Mouse (Mus musculus): Measurements from ENCODE around the gene H2-Q2.
"Not testable (repeated sequence)": the region's sequence is repeated elsewhere in the genome, so short reads cannot be mapped to it uniquely, and the experiment has no call there.

Gene H2-Q2

DNA sequence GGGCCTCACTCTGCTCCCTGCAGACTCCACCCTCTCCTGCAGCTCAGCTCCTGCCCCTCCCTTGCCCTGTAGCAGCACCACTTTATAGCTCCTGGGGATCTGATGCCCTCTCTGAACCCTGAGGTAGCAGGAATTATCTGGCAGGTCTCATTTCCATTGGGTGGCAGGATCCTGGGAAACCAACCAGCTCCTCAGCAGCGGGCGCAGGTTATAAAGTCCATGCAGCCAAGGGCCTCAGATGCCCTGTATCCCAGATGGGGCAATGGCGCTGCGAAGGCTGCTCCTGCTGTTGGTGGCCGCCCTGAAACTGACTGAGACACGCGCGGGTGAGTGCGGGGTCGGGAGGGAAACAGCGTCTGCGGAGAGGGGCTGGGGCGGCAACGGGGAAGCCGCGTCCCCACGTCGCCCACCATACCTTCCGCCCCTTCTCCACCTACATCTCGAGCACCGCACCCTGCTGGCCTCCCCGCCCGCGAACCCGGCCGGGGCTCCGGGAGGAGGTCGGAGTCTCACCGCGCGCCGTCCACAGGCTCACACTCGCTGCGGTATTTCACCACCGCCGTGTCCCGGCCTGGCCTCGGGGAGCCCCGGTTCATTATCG, at the start of gene H2-Q2:
H2-Q2 (plus strand) TSS at position 172 of the 601 bp plus-strand sequence.
- DNase-seq (ENCODE audit: low spot score in 2 of 2), result no peak

DNA sequence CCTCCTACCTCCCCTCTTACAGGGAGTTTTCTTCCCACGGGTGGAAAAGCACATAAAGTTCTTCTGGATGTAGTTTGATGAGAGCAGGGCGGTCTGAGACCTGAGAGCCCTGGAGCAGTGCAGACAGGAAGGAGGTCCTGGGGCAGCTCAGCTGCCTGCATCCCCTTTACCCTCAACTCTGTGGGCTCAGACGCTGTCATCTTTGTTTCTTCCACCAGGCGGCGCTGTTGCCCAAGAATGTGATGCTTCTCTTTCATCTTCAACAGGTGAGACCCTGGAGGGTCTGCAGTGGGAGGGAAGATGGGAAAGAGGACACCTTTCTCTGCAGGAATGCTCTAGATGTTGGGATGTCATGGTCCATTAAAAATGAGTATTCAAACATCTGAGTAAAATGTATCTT, 46.2 kb upstream of the H2-Q2 start:
- peak; percentile 20 to 59 for DNase-seq (ENCODE audit: low spot score in 2 of 2)

DNA sequence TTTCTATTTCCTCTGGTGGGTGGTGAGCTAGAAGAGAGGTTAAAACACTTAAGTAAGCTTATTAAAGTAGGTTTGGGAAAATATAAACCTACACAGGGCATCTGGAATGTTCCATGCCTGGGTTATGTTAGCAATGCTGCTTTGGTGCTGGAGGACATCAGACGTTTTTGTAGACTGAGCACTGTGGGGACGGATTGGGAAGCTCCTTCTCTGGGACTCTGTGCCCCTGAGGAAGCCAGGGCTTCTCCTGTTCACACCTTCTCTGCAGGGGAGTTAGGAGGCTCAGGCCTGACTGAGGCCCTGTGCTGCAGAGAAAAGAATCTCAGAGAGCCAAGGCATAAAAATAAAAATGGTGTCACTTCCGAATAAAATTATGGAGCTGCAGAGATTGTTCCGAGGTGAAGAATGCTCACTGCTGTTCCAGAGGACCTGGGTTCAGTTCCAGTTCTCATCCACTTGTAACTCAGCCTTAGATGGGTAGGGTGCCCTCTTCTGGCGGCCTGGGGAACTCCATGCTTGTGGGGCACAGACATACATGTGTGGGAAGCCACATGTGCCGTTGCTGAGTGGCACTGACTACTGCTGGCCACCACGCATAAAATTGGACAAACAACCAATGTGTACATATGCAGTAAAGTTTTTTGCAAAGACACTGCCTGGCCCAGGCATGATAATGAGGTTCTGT, 41.6 kb upstream of the H2-Q2 start:
- DNase-seq (ENCODE audit: low spot score in 2 of 2), result not testable (repeated sequence)

DNA sequence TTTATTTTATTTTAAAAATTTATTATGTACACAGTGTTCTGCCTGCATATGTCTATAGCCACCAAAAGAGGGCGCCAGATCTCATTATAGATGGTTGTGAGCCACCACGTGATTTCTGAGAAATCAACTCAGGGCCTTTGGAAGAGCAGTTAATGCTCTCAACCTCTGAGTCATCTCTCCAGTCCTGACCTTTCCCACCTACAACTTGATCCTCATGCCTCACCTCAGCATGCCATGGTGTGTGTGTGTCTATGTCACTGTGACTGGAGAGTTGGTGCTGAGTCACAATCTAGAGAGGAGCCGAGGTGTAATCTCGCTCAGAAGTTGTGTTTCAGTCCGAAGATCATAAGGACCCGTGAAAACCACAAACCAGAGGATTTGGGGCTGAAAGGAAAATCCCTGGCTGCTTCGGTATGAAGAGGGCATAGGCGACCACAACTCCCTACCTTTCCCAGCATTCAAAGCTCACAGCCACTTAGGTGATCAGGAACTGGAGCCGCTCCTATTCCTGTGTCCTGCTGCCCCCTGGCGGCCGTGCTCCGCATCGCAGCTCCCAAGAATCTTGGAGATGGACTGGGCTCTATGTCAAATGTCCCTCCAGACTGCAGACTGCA, 40.3 kb upstream of the H2-Q2 start:
- peak; percentile 51 to 88 for DNase-seq (ENCODE audit: low spot score in 2 of 2)

DNA sequence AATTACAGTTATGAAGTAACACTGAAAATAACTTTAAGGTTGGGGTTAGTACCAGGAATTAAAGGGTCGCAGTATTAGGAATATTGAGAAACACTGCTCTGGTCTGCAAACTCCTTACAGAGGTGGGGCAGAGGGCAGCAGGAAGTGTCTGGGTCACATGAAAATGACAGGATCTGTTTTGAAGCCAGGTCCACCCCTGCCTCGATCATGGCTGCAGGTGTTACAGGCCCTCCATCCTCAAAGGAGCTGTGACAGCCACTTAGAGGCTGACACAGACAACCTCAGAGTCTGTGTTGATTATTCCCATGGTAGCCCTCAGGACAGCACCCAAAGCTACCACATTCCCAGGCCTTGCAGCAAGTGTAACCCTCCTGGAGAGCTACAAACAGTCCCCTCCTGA, 38.8 kb upstream of the H2-Q2 start:
- no peak for DNase-seq (ENCODE audit: low spot score in 2 of 2)

DNA sequence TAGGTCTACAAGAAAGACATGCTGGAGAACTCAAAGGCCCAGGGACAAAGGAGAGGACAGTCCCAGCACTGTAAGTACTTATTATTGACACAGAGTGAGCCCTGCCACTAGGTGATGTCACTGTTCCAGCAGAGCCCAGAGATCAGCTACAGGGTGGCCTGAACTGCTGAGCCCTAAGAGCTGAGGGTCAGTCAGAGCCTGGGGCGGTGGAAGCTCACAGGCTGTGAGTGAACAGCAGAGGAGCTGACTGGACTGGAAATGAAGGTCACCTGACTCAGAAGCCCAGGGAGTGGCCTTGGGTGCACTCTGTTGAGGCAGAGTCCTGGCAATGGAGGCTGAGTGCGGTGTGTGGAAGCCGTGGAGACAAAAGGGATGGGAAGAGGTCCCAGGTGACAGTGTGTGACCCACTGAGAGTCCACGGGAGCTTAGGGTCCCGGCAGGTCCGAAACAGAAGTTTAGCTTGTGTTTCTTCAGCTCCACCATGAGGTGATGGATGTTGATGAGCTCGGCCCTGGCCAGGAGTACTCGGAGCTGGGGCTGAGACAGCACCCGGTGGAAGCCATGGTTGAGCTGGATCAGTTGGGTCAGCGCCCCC, 38.2 kb upstream of the H2-Q2 start:
- no peak for DNase-seq (ENCODE audit: low spot score in 2 of 2)

DNA sequence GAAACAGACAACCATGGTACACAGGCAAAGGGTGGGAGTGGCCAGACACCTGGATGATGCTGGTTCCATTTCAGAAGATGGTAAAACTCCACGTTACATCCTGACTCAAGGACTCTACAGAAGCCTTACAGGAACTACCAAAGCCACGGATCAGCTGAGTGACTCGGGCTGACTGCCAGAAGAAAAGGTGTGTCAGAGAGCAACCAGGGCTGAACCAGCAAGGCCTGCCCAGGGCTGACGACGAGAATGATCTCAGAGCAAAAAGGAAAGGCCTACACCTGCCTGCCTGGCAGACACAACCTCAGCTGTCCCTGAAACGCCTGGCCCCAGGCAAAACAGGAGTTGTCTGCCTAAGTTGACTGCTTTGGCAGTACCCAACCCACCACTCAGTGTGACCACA, 37.6 kb upstream of the H2-Q2 start:
- DNase-seq (ENCODE audit: low spot score in 2 of 2), result no peak

DNA sequence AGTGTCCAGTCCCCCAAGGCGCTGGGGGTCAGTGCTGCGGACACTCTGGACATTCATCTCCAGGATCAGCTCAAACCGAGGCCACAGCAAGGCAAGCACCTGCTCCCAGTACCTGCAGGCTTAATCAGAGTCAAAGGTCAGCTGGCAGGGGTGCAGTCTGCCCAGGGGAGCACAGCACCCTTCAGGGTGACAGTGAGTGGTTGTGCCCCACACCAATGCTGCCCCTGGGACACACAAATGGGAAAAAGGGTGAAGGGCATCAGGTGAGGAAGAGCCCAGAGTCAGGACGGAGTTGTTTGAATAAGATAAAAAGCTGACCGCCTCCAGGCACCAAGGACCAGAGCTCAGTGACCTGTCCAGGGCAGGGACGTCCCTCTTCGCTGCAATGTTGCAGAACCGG, 37.1 kb upstream of the H2-Q2 start:
- not testable (repeated sequence) for DNase-seq (ENCODE audit: low spot score in 2 of 2)

DNA sequence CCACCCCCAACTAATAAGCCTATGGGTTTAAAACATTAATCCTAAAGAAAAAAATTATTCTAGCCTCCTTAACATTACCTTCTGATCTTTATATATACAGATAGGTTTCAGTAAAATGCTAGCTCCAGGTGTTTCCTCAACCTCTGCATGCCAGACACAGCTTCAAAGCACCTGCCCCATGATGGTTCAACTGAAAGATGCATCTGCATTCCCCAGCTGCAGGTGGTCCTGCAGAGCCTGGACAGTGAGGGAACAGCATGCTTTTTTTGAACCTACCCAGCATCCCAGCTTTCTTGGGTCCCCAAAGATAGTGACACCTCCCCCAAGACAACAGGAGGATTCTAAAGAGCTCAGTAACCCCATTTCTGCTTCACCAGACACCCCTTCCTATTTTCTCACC, 23.4 kb upstream of the H2-Q2 start:
- DNase-seq (ENCODE audit: low spot score in 2 of 2), result no peak

DNA sequence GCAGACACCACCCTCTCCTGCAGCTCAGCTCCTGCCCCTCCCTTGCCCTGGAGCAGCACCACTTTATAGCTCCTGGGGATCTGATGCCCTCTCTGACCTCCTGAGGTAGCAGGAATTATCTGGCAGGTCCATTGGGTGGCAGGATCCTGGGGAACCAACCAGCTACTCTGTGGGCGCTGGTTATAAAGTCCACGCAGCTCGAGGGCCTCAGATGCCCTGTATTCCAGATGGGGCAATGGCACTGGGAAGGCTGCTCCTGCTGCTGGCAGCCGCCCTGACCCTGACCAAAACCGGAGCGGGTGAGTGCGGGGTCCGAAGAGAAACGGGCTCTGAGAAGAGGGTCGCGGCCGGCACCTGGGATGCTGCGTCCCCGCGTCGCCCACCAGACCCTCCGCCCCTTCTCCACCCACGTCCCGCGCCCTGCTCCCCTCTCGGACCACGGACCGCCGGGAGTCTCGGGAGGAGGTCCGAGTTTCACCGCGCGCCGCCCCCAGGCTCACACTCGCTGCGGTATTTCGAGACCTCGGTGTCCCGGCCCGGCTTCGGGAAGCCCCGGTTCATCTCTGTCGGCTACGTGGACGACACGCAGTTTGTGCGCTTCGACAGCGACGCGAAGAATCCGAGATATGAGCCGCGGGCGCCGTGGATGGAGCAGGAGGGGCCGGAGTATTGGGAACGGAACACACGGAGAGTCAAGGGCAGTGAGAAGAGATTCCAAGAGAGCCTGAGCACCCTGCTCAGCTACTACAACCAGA, 21.5 kb upstream of the H2-Q2 start, which contains the start of gene H2-Q1:
H2-Q1 (plus strand) TSS at position 79 of the 755 bp plus-strand sequence.
- no peak for DNase-seq (ENCODE audit: low spot score in 2 of 2)

DNA sequence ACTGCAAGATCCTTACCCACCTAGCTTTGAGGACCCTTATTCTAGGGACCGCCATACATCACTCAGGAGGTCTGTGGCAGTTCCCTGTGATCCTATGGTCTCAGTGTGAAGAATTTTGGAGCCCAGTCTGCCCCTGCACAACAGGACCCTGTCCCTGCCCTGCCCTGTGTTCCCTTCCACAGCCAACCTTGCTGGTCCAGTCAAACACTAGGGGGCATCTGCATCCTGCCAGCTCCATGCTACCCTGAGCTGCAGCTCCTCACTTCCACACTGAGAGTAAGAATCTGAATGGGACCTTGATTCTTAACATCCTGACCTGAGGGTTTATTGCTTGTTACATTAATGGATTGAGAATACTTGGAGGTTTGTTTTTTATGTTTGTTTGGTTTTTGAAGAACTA, 16.9 kb upstream of the H2-Q2 start:
- not testable (repeated sequence) for DNase-seq (ENCODE audit: low spot score in 2 of 2)

DNA sequence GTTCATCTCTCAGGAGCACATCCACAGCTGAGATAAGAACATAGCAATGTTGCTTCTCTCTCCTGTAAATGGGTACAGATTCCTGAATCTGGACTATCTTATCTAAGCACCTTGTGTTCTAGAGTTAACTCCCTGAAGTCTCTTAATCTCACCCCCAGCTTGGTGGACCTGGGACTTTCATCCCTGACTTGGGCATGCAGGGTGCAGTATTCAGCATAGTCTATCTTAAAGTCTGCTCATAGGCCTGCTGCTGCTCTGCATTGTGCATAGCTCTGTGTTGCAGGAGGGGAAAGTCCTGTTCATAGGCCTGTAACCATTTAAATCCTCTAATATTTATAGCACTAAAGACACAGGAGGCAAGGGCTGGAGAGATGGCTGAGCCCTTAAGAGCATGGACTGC, 16.0 kb upstream of the H2-Q2 start:
- not testable (repeated sequence) for DNase-seq (ENCODE audit: low spot score in 2 of 2)

DNA sequence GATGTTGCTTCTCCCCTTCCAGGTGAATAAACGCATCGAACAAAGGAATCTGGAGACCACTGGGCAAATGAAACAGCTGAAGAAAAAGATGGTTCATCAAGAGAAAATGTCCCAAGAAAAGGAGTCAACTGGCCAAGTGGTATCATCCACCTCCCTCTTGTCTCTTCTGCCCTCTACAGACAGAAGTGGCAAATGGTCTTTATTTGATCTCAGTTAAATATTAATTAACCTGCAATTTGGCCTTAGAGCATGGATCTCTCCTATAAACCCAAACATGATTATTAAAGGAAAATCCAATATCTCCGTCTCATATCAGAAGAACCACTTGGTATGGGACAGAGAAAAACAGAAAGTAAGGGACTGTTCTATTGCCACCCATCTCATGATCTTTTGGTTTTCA, 12.3 kb upstream of the H2-Q2 start:
- DNase-seq (ENCODE audit: low spot score in 2 of 2), result not testable (repeated sequence)

DNA sequence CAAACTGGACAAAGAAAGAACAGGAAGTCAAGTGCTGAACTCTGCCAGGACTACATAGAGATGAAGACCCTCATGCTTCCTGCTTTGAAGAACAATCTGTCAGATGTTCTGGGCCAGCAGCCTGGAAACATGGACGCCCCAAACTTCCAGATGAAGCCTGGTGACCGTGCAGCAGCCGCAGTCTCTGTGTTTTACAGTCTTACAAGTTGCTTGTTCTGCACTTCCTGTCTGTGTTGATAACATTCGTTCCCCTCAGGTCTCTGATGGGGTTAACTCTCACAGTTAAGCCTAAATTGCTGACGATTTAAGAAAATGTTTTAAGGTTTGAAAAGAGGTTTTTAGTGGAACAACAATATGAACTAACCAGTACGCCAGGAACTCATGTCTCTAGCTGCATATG, 10.5 kb upstream of the H2-Q2 start:
- not testable (repeated sequence) for DNase-seq (ENCODE audit: low spot score in 2 of 2)

DNA sequence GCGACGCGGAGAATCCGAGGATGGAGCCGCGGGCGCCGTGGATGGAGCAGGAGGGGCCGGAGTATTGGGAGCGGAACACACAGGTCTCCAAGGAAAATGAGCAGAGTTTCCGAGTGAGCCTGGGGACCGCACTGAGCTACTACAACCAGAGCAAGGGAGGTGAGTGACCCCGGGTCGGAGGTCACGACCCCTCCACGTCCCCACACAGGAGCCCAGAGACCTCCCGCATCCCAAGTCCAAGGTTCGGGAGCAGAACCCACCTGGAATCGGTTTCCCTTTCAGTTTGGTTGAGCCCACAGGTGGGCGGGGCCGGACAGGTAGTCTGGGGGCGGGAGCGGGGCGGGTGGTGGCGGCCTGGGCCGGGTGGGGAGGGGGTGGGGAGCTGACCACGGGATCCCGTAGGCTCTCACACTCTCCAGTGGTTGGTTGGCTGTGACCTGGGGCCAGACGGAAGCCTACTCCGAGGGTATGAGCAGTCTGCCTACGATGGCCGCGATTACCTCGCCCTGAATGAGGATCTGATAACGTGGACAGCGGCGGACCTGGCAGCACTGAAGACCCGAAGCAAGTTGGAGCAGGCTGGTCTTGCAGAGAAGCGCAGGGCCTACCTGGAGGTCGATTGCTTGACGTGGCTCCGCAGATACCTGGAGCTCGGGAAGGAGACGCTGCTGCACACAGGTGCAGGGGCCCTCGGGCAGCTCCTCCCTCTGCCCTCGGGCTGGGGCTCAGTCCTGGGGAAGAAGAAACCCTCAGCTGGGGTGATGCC, 852 bp downstream of the H2-Q2 start:
- no peak for DNase-seq (ENCODE audit: low spot score in 2 of 2)

DNA sequence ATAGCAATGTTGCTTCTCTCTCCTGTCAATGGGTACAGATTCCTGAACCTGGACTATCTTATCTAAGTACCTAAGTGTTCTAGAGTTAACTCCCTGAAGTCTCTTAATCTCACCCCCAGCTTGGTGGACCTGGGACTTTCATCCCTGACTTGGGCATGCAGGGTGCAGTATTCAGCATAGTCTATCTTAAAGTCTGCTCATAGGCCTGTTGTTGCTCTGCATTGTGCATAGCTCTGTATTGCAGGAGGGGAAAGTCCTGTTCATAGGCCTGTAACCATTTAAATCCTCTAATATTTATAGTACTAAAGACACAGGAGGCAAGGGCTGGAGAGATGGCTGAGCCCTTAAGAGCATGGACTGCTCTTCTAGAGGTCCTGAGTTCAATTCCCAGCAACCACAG, 5.6 kb downstream of the H2-Q2 start:
- not testable (repeated sequence) for DNase-seq (ENCODE audit: low spot score in 2 of 2)

DNA sequence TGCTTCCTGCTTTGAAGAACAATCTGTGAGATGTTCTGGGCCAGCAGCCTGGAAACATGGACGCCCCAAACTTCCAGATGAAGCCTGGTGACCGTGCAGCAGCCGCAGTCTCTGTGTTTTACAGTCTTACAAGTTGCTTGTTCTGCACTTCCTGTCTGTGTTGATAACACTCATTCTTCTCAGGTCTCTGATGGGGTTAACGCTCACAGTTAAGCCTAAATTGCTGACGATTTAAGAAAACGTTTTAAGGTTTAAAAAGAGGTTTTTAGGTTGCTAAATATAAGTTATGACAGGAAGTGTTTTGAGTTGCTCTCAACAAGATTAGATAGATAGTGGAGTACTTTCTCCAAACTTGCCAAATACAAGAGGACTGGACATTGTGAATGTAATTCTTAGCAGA, 11.2 kb downstream of the H2-Q2 start:
- DNase-seq (ENCODE audit: low spot score in 2 of 2), result not testable (repeated sequence)

DNA sequence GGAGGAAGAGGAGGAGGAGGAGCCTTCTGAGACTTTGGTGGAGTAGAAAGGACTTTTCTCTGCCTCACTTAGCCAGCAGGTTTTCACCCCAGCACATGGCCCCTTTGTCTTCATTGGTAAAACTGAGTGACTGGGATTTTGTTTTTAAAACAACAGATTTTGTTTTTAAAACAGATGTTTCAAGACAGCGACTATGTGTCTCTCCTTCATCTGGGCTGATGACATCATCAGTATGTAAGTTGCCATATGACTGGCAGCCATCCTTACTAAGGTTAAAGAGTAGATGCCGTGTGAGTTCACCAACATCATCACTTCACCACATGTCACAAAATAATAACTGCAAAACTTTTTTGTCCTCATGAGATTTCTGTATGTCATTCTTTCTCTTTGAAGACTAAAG, 12.0 kb downstream of the H2-Q2 start:
- no peak for DNase-seq (ENCODE audit: low spot score in 2 of 2)

DNA sequence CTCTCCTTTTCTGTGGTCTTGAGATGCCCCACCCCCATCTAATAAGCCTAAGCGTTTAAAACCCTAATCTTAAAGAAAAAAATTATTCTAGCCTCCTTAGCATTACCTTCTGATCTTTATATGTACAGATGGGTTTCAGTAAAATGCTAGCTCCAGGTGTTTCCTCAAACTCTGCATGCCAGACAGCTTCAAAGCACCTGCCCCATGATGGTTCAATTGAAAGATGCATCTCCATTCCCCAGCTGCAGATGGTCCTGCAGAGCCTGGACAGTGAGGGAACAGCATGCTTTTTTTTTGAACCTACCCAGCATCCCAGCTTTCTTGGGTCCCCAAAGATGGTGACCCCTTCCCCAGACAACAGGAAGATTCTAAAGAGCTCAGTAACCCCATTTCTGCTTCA, 15.0 kb downstream of the H2-Q2 start:
- DNase-seq (ENCODE audit: low spot score in 2 of 2), result no peak

DNA sequence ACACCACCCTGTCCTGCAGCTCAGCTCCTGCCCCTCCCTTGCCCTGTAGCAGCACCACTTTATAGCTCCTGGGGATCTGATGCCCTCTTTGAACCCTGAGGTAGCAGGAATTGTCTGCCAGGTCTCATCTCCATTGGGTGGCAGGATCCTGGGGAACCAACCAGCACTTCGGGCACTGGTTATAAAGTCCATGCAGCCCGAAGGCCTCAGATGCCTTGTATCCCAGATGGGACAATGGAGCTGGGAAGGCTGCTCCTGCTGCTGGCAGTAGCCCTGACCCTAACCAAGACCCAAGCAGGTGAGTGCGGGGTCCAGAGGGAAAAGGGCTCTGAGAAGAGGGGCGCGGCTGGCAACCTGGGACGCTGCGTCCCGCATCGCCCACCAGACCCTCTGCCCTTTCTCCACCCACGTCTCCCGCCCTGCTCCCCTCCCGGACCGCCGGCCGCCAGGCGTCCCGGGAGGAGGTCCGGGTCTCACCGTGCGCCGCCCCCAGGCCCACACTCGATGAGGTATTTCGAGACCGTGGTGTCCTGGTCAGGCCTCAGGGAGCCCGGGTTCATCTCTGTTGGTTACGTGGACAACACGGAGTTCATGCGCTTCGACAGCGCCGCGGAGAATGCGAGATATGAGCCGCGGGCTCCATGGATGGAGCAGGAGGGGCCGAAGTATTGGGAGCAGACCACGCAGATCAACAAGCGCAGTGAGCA, 16.9 kb downstream of the H2-Q2 start:
- DNase-seq (ENCODE audit: low spot score in 2 of 2), result no peak

DNA sequence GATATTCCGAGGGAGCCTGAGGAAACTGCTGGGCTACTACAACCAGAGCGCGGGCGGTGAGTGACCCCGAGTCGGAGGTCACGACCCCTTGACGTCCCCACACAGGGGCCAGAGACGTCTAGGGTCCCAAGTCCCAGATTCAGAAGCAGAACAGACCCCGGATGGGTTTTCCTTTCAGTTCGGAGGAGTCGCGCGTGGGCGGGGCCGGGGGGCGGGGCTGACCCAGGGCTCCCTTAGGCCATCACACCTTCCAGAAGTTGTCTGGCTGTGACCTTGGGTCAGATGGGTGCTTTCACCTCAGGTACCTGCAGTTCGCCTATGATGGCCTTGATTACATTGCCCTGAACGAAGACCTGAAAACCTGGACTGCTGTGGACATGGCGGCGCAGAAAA, 17.4 kb downstream of the H2-Q2 start:
- no peak for DNase-seq (ENCODE audit: low spot score in 2 of 2)

All from frontal cortex, postnatal 14 days (tissue).